Mouse (Mus musculus) hindbrain, embryonic 14.5 days (tissue): ENCODE measurements around the gene H2-DMb2. TPM values are rescaled to one million over a fixed set of nuclear protein-coding genes. Genes with fewer than 3 reads are reported as not detected.
A peak's percentile ranks its signal among the peaks of the same experiment; 100 is the strongest.

Experiments
- ATAC-seq: fragments of 200-750 bp; cut with Nextera tagmentation; 2 replicates; pipeline ENCODE4 v1.8.0; 2017; ENCODE audit warnings: moderate number of reproducible peaks, mild to moderate bottlenecking, moderate TSS enrichment, moderate library complexity; ENCODE audit not compliant: low FRiP score
- DNase-seq: peaks from one replicate; pipeline ENCODE4 v3.0.0-alpha.2; 2015; ENCODE audit warnings: low spot score
- H3K27ac ChIP-seq: fragments of 300-500 bp; sonication (generic); 2 replicates; pipeline ENCODE4 v1.5.1; 2014; ENCODE audit warnings: mild to moderate bottlenecking, moderate library complexity
- H3K27me3 ChIP-seq: fragments of 300-500 bp; sonication (generic); 2 replicates; pipeline ENCODE4 v1.6.1; 2014; ENCODE audit warnings: mild to moderate bottlenecking, low read length, mixed read lengths; ENCODE audit not compliant: control insufficient read depth, insufficient read depth
- H3K36me3 ChIP-seq: fragments of 300-500 bp; sonication (generic); replicated peaks from 2 replicates; pipeline ENCODE4 v1.6.1; 2014; ENCODE audit not compliant: control insufficient read depth, insufficient read depth
- H3K4me1 ChIP-seq: fragments of 300-500 bp; sonication (generic); replicated peaks from 2 replicates; pipeline ENCODE4 v1.6.1; 2014; ENCODE audit warnings: antibody characterized with exemption, low read length, mixed read lengths; ENCODE audit not compliant: control insufficient read depth, insufficient read depth
- H3K4me2 ChIP-seq: fragments of 300-500 bp; sonication (generic); replicated peaks from 2 replicates; pipeline ENCODE4 v1.6.1; 2014; ENCODE audit warnings: mild to moderate bottlenecking, moderate library complexity
- H3K4me3 ChIP-seq: fragments of 300-500 bp; sonication (generic); replicated peaks from 2 replicates; pipeline ENCODE4 v1.5.1; 2014; ENCODE audit warnings: mild to moderate bottlenecking, low read length
- H3K9ac ChIP-seq: fragments of 300-500 bp; sonication (generic); 2 replicates; pipeline ENCODE4 v1.6.1; 2014
- H3K9me3 ChIP-seq: fragments of 300-500 bp; sonication (generic); 2 replicates; pipeline ENCODE4 v1.6.1; 2016; ENCODE audit warnings: low read length; ENCODE audit not compliant: control insufficient read depth
- WGBS: fragments of 180-500 bp; shearing (Covaris S2); extraction: QIAGEN DNeasy Blood & Tissue Kit; methylation state at CpG from one replicate; pipeline ENCODE4 v1.1.7; 2014; 5-methylcytosine and 5-hydroxymethylcytosine counted together
- polyA plus RNA-seq: library from polyadenylated mRNA; unstranded; fragments of >200 nt; fragmentation: Nextera tagmentation; extraction: Ambion mirVana; gene quantifications from 2 replicates; pipeline ENCODE4 v1.2.1, GENCODE M21; 2014

H2-DMb2 gene
- polyA plus RNA-seq, 1 experiment from 2014 or later: not detected

DNA sequence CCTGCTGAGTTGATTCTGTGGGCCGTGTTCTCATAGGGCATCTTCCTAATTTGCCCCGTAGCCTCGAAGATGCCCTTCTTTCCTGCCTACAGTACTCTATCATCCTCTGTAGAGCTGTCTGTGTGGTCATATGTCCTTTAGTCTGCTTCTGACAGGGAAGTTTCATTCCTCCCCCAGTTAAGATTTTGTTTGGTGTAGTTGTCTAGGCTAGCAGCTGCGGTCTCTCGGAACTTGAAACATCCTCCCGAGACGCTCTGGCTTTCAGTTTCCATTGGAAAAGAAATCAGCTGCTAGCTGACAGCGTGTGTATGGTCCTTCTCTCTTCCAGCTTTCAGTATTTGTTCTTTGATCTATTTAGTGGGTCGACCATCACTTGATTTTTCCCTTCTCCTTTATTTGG lies 38.3 kb upstream of the H2-DMb2 start:
- Histone ChIP-seq H3K4me2 (no peak overlapping the region), H3K36me3 (peaks cover 8% of the 10 kb centered on the region; the same call in 1 of the 2 replicates), H3K9ac (no peak overlapping the region), H3K27ac (no peak overlapping the region), H3K27me3 (no peaks in the 10 kb centered on the region), H3K4me1 (no peaks in the 10 kb centered on the region), H3K9me3 (peaks cover 4% of the 10 kb centered on the region; the same call in 1 of the 2 replicates), H3K4me3 (no peak overlapping the region)
- DNase-seq (no peak), ATAC-seq (no peak)
- 89% methylated on average over 9 of the region's 9 CpGs for WGBS

DNA sequence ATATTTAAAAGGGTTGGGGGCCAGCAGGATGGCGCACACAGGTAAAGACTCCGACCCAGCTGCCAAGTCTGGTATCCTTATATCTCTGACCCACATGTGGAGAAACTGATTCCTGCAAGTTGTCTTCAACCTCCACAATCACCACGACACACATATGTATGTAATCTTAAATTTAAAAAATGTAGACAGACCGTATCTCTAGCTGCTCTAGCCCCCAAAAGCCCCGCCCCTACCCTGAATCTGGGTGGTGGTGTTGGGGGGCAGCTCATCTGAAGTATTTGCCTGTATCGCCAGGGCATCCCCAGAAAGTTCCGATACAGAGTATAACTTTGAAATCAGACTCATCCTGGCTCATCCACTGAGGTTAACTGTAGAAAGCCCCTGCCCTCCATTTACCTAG lies 36.6 kb upstream of the H2-DMb2 start:
- no peak overlapping the region for H3K27ac ChIP-seq
- no peak for ATAC-seq
- H3K27me3 ChIP-seq: no peaks in the 10 kb centered on the region
- DNase-seq: no peak
- no peak overlapping the region for H3K4me3 ChIP-seq
- peaks cover 25% of the 10 kb centered on the region for H3K36me3 ChIP-seq
- H3K4me2 ChIP-seq: no peak overlapping the region
- no peak overlapping the region for H3K9ac ChIP-seq
- peaks cover 4% of the 10 kb centered on the region; the same call in 1 of the 2 replicates for H3K9me3 ChIP-seq
- no peaks in the 10 kb centered on the region for H3K4me1 ChIP-seq
- WGBS: 91% methylated on average over 7 of the region's 7 CpGs

DNA sequence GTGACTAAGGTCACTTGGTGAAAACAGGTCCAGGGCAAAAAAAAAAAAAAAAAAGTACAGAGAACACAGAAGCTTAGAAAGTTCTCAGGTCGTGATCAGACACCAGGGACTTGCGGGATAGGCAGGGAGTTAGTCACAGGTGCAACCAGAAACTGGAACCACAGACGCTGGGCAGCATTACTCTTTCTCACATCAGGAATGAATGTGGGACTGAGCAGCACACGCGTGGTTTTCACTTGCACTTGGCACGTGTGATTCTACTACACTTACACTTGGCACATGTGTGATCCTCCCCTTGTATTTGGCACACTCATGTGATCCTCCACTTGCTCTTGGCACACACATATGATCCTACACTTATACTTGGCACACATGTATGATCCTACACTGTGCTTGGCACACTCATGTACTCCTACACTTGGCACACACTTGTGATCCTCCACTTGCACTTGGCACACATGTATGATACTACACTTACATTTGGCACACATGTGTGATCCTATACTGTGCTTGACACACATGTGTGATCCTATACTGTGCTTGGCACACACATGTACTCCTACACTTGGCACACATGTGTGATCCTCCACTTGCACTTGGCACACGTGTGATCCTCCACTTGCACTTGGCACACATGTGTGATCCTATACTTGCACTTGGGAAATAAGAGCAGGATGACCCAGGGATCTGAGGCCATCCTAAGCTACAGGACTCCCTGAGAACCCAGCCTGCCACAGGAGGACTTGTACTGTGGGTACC lies 35.8 kb upstream of the H2-DMb2 start:
- DNase-seq: no peak
- Histone ChIP-seq H3K4me1 (no peaks in the 10 kb centered on the region), H3K36me3 (peaks cover 33% of the 10 kb centered on the region), H3K27me3 (no peaks in the 10 kb centered on the region), H3K9me3 (peaks cover 4% of the 10 kb centered on the region; the same call in 1 of the 2 replicates), H3K9ac (no peak overlapping the region), H3K27ac (no peak overlapping the region), H3K4me2 (no peak overlapping the region), H3K4me3 (no peak overlapping the region)
- WGBS: 85% methylated on average over 7 of the region's 7 CpGs
- ATAC-seq: 0 out of 2 replicates have a peak, but pooled peaks have one; percentile 31

DNA sequence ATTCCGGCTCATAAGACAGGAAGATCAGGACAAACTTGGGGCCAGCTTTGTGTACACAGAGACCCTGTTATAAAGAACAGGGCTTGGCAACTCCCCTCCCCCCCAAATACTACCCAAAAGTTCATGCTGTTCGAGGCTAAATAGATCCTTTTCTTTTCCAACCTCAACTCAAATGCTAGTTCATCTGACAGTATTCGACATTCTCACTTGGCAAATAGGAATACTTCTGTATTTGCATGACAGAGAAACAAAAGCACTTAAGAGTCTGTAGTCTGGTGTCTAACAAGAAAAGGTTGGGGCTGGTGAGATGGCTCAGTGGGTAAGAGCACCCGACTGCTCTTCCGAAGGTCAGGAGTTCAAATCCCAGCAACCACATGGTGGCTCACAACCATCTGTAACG lies 34.6 kb upstream of the H2-DMb2 start:
- H3K27ac ChIP-seq: no peak overlapping the region
- DNase-seq (no peak), ATAC-seq (no peak)
- peaks cover 4% of the 10 kb centered on the region; the same call in 1 of the 2 replicates for H3K9me3 ChIP-seq
- 78% methylated on average over 5 of the region's 6 CpGs for WGBS
- H3K36me3 ChIP-seq: peaks cover 44% of the 10 kb centered on the region
- H3K4me1 ChIP-seq: no peaks in the 10 kb centered on the region
- H3K4me3 ChIP-seq: no peak overlapping the region
- no peaks in the 10 kb centered on the region for H3K27me3 ChIP-seq
- no peak overlapping the region for H3K9ac ChIP-seq
- no peak overlapping the region for H3K4me2 ChIP-seq

DNA sequence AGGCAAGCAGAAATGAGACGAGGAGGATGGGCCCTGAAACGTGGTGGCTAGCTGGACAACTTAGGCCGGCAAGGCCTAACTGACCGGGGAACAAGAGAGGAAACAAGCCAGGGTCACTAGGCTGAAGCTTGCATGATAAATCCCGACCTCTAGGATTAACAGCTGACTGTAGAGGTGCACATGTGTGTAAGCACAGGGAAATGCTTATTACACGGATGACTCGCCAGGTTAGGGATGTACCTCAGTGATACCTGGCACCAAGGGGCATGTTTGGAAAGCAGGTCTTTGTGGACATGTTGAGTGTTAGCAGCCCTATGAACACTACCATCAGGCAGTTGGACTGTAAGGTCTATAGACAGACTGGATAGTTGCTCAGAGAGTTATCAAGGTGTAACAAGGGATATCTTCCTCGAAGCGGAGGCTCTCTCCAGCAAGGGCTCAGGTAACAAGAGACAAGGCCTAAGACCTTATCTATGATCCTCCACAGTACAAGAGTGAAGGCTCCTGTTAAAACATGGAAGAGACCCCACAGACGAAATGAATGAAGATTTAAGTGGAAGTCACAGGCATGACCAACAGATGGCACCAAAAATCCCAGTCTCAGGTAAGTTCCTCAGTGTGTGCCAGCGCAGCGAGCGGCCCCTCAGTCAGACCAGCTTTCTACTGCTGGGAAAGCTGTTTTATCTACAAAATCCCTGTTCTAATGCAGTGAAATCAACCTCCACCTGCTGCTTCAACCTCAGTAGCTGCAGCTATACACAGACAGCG lies 33.9 kb upstream of the H2-DMb2 start:
- Histone ChIP-seq H3K9me3 (peaks cover 4% of the 10 kb centered on the region; the same call in 1 of the 2 replicates), H3K4me2 (no peak overlapping the region), H3K4me3 (no peak overlapping the region), H3K9ac (no peak overlapping the region), H3K36me3 (peaks cover 52% of the 10 kb centered on the region), H3K4me1 (no peaks in the 10 kb centered on the region), H3K27ac (no peak overlapping the region), H3K27me3 (no peaks in the 10 kb centered on the region)
- 78% methylated on average over 14 of the region's 14 CpGs for WGBS
- ATAC-seq (0 out of 2 replicates have a peak, but pooled peaks have one; percentile 42), DNase-seq (no peak)

DNA sequence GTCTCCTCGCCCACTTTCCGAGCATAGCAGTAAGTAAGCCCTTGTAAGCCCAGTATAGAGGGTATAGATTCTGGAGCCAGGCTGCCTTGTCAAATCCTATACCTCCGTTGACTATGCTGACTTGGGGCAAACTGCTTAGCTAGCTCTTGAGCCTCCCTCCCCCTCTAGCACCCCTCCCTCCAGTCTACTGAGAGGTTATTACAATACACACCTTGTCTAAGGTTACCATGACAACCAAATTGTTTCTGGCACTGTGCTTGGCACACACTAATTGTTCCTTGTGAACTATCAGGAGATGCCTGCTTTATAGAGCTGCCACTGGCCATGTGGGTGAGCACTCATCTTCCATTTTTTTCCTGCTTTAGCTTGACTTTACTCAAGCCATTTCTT lies 33.3 kb upstream of the H2-DMb2 start:
- Histone ChIP-seq H3K27me3 (no peaks in the 10 kb centered on the region), H3K27ac (no peak overlapping the region), H3K4me3 (no peak overlapping the region), H3K4me1 (no peaks in the 10 kb centered on the region), H3K36me3 (peaks cover 58% of the 10 kb centered on the region), H3K9me3 (peaks cover 4% of the 10 kb centered on the region; the same call in 1 of the 2 replicates), H3K4me2 (no peak overlapping the region), H3K9ac (no peak overlapping the region)
- ATAC-seq (0 out of 2 replicates have a peak, but pooled peaks have one; percentile 24), DNase-seq (no peak)
- WGBS: 76% methylated on average over 3 of the region's 3 CpGs

DNA sequence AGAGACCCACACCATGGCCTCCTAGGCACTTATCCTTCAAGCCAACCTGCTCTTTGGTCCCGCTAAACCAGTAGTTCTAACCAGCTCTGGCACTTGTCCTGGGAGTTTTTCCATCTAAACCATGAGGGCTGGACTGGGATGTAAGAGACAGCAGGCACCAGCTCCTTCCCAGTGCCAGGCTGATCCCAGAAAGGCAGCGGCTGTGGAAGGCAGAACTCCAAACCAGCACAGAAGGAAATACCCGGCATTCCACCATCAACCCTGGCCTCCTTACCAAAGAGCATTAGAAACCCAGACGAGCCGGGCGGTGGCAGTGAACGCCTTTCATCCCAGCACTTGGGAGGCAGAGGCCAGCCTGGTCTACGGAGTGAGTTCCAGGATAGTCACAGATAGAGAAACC lies 32.8 kb upstream of the H2-DMb2 start:
- no peaks in the 10 kb centered on the region for H3K27me3 ChIP-seq
- no peak for DNase-seq
- H3K9me3 ChIP-seq: peaks cover 4% of the 10 kb centered on the region; the same call in 1 of the 2 replicates
- no peaks in the 10 kb centered on the region for H3K4me1 ChIP-seq
- WGBS: 73% methylated on average over 8 of the region's 8 CpGs
- no peak overlapping the region for H3K9ac ChIP-seq
- no peak overlapping the region for H3K27ac ChIP-seq
- no peak for ATAC-seq
- no peak overlapping the region for H3K4me2 ChIP-seq
- H3K4me3 ChIP-seq: no peak overlapping the region
- peaks cover 63% of the 10 kb centered on the region for H3K36me3 ChIP-seq

DNA sequence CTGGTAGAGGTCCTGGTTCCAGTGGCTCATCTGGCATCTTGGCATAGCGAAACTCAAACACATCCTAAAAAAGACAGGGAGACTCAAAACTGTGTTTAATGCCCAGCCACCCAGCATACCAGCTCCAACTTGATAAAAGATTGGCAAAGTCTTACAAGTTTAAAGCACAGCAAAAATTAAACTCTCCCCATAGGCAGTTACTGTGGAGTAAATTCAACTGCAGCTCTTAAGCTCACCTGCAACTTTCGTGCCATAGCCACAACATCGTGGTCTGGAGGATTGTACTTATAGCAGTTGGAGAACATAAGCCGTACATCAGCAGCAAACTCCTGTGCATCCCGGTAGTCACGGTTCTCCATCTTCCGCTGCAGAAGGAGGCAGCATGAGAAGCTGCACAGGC lies 29.0 kb upstream of the H2-DMb2 start:
- peaks cover 96% of the 10 kb centered on the region for H3K36me3 ChIP-seq
- H3K4me3 ChIP-seq: no peak overlapping the region
- H3K4me2 ChIP-seq: no peak overlapping the region
- peaks cover 13% of the 10 kb centered on the region for H3K4me1 ChIP-seq
- ATAC-seq (no peak), DNase-seq (no peak)
- H3K9ac ChIP-seq: no peak overlapping the region
- H3K27ac ChIP-seq: no peak overlapping the region
- 94% methylated on average over 7 of the region's 7 CpGs for WGBS
- no peaks in the 10 kb centered on the region for H3K27me3 ChIP-seq
- no peaks in the 10 kb centered on the region for H3K9me3 ChIP-seq

DNA sequence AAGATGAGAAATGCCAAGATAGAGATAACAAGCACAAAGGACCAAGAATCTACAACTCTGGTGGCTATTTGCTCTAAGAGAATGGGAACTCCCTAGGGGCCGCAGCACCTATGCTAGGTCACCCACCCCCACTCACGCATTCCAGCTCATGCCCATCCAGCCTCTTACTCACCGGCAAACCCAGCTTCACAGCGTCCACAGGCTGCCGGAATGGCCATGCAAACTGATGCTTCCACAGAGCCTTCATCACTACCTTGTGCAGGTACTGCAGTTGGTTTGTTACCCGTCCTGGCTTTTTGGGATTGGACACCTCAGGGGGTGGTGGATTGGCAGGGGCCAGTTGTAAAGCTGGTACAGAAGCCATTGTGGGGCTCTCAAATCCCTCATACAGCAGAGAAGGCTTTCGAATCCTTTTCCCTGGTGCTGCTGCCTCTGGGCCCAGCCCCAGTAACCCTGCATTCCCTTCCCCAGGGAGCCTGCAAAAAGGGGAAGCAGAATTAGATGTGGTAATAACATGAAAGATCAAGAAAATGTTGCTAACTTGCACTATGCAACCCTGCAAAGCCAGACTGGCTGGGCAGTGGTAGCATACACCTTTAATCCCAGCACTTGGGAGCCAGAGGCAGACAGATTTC lies 26.3 kb upstream of the H2-DMb2 start:
- Histone ChIP-seq H3K36me3 (peaks cover 70% of the 10 kb centered on the region), H3K4me2 (peak overlapping the region; percentile 94), H3K4me1 (peaks cover 13% of the 10 kb centered on the region), H3K4me3 (peak overlapping the region; percentile 88), H3K27ac (no peak overlapping the region; the same call in 1 of the 2 replicates), H3K9me3 (no peaks in the 10 kb centered on the region), H3K27me3 (no peaks in the 10 kb centered on the region), H3K9ac (peak overlapping the region; percentile 88)
- ATAC-seq: no peak
- WGBS: 40% methylated on average over 7 of the region's 7 CpGs
- no peak for DNase-seq
